Mouse (Mus musculus) lung, postnatal 14 days (tissue): Measurements from ENCODE around the gene Eif4h.
A peak's percentile ranks its signal among the peaks of the same experiment; 100 is the strongest.

Experiments used
- DNase-seq: peaks from one replicate; pipeline ENCODE4 v3.0.0; 2021

Eif4h gene

DNA sequence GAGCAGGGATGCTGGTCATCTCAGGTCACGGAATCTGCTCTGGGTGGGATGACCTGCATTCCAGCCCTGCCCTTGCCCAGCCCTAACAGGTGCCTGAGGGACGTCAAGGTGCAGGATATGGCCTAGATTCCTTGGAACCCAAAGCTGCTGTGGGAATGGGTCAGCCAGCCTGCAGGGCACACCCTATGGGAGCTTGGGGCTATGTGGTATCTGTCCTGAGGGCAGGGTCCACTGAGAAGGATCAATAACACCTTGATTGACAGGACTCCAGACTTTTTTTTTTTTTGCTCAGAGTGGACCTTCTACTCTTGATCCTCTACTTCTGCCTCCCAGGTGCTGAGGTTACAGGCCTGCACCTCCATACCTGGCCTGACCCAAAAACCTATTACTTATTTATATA lies 8.1 kb upstream of the Eif4h start:
- no peak for DNase-seq

DNA sequence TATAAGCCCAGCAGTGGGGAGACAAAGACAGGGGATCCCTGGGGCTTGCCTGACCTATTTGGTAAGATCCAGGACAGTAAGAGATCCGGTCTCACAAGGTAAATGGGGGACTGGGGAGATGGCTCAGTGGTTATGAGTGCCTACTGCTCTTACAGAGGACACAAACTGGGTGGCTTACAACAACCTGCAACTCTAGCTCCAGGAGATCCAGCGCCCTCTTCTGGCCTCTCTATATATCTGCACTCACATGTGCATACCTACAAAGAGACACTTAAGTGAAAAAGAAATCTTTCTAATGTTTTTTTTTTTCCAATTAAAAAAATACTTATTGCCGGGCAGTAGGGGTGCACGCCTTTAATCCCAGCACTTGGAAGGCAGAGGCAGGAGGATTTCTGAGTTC lies 7.2 kb upstream of the Eif4h start:
- DNase-seq = no peak

DNA sequence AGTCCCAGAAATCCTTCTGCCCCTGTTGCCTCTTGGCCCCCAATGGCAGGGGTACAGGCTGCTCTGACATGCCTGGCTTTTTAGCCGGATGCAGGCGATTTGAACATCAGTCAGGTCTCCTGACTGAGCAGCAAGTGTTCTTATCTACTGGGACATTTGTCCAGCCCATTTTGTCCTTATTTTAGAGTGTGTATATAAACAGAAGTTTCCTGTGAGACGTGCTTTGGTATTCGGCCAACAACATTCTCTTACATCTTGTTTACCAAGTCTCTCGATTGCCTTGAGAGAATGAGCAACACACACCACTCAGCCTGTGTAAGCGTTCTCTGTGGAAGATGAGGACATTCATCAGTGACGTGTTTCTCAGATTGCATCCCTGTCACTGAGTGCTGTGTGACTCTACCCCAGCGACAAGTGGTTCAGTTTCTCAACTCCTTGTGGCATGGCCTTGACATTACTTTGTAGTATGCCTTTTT lies 5.4 kb upstream of the Eif4h start:
- DNase-seq = peak; percentile 81

DNA sequence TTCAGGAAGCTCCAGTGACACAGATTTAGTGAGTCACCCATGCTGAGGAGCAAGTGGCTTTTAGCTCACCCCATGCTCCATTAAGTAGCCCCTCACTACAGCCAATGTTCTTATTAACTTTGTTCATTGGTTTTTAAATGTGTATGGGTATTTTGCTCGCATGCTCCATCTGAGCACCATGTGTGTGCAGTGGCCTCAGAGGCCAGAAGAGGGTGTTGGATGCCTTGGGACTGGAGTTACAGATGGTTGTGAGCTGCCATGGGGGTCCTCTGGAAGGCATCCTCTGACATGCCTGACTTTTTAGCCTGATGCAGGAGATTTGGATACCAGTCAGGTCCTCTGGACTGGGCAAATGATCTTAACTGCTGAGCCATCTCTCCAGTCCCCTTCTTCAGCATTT lies 4.8 kb upstream of the Eif4h start:
- DNase-seq = no peak

DNA sequence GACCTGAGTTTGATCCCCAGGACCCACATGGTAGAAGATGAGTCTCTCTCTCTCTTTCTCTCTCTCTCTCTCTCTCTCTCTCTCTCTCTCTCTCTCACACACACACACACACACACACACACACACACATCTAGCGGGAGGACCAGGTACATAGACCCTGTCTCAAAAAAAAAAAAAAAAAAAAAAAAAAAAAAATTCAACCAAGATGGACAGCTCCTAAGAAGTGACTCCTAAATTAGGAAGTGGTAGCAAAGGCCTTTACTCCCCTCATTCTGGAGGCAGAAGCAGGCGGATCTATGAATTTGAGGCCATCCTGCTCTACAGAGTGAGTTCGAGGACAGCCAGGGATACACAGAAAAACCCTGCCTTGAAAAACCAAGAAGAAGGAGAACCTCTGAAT lies 1.1 kb upstream of the Eif4h start:
- DNase-seq = no peak

DNA sequence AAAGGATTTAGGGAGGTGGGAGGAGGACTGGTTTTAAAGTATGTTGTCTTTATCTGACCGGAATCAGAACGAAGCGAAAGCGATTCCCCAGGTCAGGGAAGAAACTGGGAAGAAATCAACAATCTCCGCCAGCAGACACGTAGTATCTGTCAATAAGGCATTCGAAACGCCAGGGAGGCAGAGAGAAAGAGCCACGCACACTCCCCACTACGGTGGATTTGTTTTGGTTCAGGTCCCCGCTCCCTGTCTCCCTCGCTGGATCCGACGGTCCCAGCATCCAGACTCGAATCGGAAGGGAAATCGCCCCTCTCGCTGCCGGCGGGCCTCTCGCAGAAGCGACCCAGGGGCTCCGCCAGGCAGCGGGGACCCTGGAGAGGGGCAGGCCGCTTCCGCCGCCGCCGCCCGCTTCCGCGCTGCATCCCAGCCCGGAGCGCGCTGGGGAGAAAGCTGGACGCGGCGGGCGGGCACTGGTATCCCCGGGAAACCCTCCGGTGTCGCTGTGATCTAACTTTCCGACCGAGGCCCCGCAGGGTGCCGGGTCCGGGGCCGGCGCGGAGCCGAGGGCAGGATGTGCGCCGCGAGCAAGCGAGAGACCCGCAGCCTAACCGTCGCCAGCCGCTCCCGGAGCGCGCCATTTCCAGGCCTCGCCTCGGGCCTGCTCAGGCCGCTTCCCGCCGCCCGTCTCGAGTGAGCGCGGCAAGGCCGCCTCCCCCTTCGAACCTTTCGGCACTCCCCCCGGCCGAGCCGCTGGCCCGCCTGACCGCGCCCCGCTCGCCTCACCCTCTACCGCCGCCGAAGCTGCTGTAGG lies 625 bp downstream of the Eif4h start:
- DNase-seq = no peak

DNA sequence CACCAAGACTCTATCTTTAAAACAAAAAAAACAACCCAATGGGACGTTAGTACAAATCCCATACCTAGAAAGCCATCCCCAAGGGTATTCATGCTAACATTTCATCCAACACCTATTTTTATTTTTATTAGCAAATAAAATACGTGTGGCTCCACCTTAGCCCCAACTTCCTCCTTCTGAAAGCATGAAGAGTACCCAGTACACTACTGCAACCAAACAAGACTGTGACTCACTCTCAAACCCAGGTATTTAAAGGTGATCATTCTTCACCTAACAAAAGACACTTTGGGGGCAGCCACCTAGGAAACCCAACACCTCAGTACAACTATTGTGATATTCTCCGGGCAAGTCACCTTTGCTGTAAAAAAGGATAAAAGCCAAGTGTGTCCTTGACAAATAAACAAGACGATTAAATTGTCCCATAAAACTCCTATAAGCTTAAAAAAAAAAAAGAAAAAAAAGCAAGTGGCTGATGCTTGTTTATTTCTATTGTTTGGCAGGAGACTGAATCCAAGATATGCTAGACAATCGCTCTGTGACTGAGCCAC lies 1.4 kb downstream of the Eif4h start:
- DNase-seq = no peak

DNA sequence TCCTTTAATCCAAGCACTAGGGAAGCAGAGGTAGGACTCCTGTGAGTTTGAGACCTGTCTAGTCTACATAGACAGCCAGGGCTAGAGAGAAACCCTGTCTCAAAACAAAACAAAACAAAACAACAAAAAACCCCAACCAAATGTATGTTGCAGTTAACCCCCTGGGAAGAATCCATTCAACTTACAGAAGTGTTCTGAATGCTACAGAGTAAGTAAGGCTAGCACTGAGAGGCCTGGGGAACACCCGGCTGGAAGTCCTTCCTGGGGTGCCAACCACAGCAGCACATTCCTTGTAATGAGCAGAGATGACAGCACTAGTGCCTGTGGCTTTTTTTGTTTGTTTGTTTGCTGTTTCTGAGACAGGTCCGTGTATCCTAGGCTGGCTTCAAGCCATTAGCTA lies 6.4 kb downstream of the Eif4h start:
- DNase-seq = no peak

DNA sequence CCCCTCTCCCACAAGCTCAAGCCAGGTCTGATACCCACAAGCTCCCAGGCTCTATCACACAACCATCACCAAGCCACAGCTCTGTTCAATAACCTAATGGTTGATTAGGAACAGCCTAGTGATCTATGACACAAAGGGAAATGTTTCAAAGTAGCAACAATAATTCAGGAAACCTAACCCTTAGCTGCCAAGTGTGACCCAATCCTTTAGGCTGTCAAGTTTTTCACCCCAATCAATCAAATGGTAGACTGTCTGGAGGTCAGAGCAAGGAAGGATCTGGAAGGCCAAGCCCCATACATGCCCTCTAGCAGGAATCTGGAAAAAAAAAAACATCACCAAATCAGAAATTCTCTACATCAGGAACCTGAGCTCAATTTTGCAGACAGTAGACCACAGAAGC lies 8.5 kb downstream of the Eif4h start:
- DNase-seq = no peak

DNA sequence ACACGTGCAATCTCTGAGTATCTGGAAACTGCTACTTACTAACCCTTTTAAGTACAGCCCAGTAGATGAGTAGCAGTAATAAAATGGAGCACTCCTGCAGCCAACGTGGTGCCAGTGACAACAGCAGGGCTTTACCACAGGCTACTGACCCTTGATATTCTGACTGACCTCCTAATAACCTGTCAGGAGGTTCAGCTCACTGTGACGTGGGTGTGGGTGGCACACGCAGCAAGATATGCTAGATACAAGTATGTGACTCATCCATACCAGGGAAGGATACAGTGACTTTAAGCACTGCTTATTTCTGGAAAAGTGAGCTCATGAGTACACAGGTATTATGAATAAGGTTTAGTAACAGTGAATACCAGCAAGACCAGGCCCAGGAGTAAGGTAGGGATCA lies 9.8 kb downstream of the Eif4h start:
- no peak for DNase-seq

DNA sequence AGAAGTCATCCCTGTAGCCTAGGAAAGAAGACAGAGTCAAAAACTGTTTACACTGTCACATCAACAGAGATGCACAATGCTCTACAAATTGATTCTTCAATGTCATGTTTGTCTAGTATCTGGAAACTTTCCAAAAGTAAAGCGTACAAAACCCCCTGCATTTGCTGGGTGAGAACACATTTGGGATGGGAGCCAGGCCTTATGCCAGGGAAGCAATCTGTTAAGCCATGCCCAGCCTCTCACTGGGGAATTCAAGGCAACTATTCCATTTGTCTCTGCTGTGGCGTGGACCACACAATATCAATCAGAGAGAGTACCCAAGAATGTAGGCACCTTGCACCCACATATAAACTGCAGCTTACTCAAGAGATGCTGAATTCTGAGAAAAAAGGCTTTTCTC lies 17.2 kb downstream of the Eif4h start:
- DNase-seq = no peak

DNA sequence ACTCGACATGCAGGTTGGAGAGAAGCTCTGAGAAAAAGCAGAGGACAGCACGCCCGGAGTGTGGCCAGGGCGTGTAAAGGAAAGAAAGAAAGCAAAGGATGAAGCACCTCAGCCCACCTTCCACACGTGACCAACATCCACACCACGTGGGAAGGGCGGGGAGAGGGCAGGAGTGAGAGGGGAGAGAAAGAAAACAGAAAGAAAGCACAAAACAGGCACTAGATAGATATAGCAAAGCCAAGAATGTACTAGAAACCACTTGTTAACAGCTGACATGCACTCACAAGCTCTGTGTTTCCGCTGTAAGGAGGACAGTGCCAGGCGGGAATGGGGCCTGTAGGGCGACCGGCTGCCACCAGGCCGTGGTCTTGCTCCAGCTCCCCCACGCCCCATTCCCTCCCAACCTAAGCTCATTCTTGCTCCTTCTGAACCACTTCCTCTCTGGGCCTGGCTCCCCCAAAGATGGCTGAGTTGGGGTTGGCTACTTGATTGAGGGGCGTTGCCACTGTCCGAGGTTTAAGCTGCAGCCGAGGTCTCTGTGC lies 18.1 kb downstream of the Eif4h start:
- no peak for DNase-seq

DNA sequence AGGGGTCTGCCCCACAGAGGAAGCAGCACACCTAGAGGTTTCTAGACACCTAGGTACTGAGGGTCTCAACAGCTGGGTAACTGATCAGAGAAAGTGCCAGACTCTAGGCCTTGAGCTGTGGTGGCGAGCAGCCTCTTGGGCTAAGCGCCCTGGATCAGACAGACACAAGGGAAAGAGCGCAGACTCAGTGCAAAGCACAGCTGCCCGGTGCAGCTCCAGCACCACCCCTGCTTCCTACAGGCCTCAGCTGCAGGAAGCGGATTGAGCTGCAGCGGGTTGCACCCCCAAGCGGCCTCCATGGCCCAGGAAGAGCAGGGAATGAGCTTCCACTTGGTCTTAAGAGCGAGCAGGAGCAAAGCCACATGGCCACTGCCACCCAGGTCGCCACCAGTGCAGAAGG lies 18.8 kb downstream of the Eif4h start:
- no peak for DNase-seq

DNA sequence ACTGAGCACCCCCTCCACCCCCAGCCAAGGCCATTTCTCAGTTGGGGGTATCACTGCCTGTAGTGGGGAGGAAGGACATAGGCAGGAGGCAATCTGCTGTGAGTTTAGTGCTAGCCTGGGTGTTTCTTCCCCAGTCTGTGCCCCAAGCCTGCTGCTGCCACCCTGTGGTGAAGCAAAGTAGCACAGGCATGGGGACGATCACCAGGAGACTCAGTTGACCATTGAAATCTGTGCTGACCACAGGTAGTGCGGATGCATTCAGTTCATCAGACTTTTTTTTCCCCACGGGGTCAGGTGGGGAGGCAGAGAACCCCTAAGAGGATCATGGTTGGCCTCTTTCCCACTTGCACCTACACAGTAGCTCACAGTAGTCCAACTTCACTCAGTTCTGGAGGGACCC lies 22.2 kb downstream of the Eif4h start:
- peak; percentile 80 for DNase-seq

DNA sequence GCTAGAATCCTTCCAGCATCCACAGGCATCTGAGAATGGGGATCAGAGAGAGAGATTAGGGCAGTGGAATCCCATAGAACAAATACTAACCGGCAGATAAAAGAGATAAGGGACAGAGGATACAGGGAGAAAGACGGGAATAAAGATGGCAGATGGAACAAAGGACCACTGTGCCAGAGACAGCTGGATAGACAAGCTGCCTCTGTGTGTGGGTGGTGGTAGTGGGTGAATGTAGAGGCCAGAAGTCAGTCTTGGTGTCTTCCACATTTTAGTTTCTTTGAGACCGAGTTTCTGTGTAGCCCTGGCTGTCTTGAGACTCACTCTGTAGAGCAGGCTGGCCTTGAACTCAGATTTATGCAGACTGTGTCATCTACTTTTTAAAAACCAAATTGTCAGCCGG lies 23.5 kb downstream of the Eif4h start:
- DNase-seq = no peak

DNA sequence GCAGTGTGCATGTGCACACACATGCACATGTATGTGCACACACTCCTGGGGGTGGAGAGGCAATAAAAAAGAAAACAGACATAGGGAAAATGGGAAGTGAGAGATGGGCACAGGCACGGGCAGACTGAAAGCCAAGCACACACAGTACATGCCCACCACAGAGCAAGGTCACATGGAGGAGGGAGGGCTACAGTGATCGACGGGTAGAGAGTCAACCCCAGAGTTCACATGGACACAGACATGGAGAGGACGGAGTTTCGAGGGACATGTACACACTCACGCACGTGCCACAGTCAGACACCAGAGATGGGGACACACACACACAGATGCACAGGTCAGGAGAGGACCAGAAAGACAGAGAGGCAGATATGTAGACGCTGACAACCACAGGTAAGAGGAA lies 23.9 kb downstream of the Eif4h start:
- no peak for DNase-seq

DNA sequence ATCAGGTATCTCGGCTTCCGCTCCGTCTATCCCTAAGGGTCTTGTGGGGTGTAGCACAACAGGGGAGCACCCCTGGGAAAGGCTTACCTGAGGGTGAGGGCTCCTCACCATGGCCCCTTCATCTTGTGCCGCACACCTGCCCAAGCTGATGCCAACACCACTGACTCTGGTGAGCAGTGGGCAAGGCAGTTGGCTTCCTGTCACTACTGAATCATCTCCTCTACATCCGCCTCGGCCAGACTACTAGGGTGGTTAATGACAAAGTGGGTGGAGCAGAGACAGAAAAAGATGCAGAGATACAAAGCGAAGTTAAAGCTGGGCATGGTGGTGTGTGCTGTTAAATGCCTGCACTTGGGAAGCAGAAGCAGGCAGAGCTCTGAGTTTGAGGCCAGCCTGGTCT lies 24.5 kb downstream of the Eif4h start, which contains the start of gene Lat2:
Gene Lat2 (minus strand): TSS at position 224 of the 400 bp plus-strand sequence.
- no peak for DNase-seq

DNA sequence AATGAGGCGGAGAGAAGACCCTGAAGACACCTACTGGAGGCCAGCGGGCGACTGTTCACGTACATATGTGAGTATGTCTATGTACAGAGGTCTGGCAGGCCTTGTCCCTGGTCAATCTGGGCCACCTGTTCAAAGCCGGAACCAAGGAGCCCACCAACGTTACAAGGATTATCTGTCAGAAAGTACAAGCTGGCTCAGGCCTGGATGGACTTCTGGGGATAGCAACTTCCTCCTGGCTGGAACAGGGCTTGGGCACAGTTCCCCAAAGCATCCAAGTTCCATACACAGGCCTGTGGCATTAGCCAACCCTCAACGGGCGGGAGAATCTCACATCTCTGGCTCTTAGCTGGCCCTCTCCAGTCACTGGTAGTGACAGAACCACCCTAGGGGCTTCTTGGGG lies 25.0 kb downstream of the Eif4h start:
- no peak for DNase-seq

DNA sequence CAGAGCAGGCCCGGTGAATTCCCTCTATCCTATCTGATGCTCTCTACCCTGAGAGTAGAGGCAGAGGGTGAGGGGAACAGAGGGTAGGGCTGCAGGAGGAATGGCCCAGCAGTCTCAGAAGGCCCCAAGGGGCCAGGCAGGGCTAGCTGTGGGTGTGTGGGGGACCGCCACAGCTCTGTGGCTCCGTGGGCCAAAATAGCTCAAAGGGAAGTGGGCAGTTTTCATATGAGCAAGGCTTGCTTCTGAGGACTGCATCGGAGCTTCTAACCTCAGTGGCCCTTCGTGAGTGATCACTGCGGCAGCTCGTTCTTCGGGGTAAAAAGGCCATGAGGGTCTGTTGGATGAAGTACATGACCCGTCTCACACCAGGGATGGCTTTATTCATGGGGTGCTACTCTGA lies 25.6 kb downstream of the Eif4h start:
- DNase-seq = no peak

DNA sequence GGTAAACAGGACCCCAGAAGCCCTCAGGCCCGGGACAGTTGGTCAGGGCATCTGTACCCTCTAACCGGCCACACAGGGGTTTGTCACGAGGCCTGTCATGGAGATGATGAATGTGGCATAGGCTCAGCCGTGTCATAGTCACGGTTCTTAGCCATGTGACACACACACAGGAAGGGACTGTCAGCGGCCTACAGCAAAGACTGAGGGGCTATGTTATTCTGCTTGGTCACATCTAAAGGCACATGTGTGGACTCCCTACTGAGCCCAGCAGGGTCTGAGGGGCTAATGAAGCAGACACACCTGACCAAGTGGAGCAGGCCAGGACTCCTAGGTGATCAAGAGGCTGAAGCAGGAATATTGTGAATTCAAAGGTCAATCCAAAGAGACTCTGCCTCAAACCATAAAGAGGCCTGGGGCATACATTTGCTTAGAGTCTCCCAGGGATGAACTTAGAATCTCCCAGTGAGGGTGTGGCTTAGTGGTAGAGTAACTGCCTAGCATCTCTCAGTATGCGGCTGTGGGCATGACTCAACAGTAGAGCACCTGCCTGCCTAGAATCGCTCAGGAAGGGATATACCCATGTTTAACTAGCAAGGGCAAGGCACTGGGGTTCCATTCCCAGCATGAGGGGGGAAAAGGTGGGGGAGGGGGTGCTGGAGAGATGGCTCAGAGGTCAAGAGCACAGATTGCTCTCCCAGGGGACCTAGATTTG lies 27.3 kb downstream of the Eif4h start:
- no peak for DNase-seq

DNA sequence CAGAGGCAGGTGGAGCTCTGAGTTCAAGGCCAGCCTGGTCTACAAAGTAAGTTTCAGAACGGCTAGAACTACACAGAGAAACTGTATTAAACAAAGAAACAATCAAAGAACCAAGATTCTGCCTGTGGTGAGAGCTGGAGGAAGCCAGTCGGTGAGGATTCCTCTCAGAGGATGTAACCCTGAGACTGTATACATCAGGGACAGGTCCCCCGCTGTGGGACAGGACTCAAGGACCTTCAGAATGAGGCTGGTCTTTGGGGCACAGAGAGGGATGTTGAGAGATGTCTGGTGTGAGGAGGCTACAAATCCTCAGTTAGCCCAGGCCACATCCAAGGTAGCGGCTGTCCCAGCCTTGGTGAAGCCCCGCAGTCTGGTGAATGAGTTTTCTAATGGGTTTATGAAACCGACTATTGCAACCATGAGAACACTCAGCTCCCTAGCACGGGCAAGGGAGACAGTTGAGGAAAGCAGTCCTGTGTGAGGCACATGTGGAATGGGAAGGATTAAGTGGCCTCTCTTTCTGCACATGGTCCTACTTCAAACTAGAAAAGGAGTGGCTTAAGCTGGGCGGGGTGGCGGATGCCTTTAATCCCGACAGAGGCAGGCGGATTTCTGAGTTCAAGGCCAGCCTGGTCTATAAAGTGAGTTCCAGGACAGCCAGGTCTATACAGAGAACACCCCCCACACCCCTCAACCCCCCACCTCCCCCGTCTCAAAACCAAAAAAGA lies 29.2 kb downstream of the Eif4h start:
- no peak for DNase-seq

DNA sequence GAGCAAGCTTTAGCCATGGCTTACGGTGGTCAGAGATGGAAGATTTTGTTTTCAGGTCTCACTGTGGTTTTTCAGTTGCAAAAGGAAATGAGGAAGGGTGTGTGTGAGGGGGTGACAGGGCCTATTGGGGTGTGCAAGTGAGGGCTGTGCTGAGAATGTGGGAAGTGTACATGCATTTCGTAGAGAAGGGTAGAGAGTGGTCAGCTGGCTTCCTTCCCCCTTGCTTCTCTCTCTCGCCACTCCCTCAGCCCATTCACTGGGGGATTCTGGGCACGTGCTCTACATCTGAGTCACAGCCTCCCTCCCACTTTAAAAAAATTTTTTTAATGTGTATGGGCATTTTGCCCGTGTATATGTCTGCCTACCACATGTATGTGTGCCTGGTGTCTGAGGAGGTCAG lies 32.2 kb downstream of the Eif4h start:
- DNase-seq = no peak

DNA sequence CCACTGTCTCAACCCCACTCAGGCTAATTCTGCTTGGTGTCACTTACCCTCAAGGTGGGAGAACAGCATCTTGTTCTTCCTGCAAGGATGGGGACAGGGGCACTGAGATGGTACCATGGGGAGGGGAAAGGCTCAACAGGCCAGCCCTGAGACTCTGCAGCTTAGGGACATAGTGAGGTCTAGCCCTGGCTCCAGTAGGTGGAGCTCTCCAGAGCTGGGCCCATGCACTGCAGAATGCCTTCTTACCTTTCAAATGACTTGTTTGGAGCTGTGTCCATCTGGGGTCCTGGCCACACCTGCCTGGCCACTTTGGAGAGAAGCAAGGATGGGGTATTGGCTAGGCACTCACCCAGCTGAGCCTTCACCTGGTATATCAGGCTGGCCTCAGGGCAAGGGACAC lies 33.0 kb downstream of the Eif4h start:
- no peak for DNase-seq
